Mouse (Mus musculus): ENCODE results near the gene Mthfd1. TPM values are rescaled to one million over a fixed set of nuclear protein-coding genes. Genes with fewer than 3 reads are reported as not detected.

The Mthfd1 gene
- polyA plus RNA-seq (2015; fragmentation: Illumina TruSeq; extraction: RNeasy Lipid Tissue Mini Kit (QIAGEN cat#74804); ENCODE audit: insufficient read depth, low read depth, low replicate concordance) = 12.4 TPM

GRCm38 (mm10) chr12:76254725-76255498 is at the start of gene Mthfd1:
TSS of gene Mthfd1 (plus strand) at chr12:76255298.

GRCm38 (mm10) chr12:76246646-76247045 is 8.5 kb upstream of the Mthfd1 start, which contains the start of gene Tex21:
TSS of gene Tex21 (minus strand) at chr12:76246746.

GRCm38 (mm10) chr12:76324679-76325431 is 69.8 kb downstream of the Mthfd1 start, which contains the start of gene Akap5:
TSS of gene Akap5 (plus strand) at chr12:76324891.

Other genes with a start within 250 kb of the Mthfd1 start
- not detected for gene Esr2, start 78.0 kb upstream of the Mthfd1 start, polyA plus RNA-seq (2015; fragmentation: Illumina TruSeq; extraction: RNeasy Lipid Tissue Mini Kit (QIAGEN cat#74804); ENCODE audit: insufficient read depth, low read depth, low replicate concordance)
- gene Tex21, start 8.6 kb upstream of the Mthfd1 start, polyA plus RNA-seq (2015; fragmentation: Illumina TruSeq; extraction: RNeasy Lipid Tissue Mini Kit (QIAGEN cat#74804); ENCODE audit: insufficient read depth, low read depth, low replicate concordance) = not detected
- 0.48 TPM for gene Akap5, start 69.6 kb downstream of the Mthfd1 start, polyA plus RNA-seq (2015; fragmentation: Illumina TruSeq; extraction: RNeasy Lipid Tissue Mini Kit (QIAGEN cat#74804); ENCODE audit: insufficient read depth, low read depth, low replicate concordance)
- gene Zbtb25, start 114.3 kb downstream of the Mthfd1 start, polyA plus RNA-seq (2015; fragmentation: Illumina TruSeq; extraction: RNeasy Lipid Tissue Mini Kit (QIAGEN cat#74804); ENCODE audit: insufficient read depth, low read depth, low replicate concordance) = 0.94 TPM
- gene Zbtb1, start 115.0 kb downstream of the Mthfd1 start, polyA plus RNA-seq (2015; fragmentation: Illumina TruSeq; extraction: RNeasy Lipid Tissue Mini Kit (QIAGEN cat#74804); ENCODE audit: insufficient read depth, low read depth, low replicate concordance) = 1.3 TPM
- 1.1 TPM for gene Hspa2, start 148.9 kb downstream of the Mthfd1 start, polyA plus RNA-seq (2015; fragmentation: Illumina TruSeq; extraction: RNeasy Lipid Tissue Mini Kit (QIAGEN cat#74804); ENCODE audit: insufficient read depth, low read depth, low replicate concordance)
- 0.55 TPM for gene Ppp1r36, start 162.2 kb downstream of the Mthfd1 start, polyA plus RNA-seq (2015; fragmentation: Illumina TruSeq; extraction: RNeasy Lipid Tissue Mini Kit (QIAGEN cat#74804); ENCODE audit: insufficient read depth, low read depth, low replicate concordance)

All from pancreas, adult 10 weeks (tissue).